Comparison of ENCODE assay signal across 8 mouse cellular contexts in genomic region chr11:93995720-93996305, GRCm38 (mm10). TPM values are rescaled to one million over a fixed set of nuclear protein-coding genes. Genes with fewer than 3 reads are reported as not detected.
DNase-seq lines count a peak whose midpoint lies in the region; ATAC-seq and TF ChIP-seq lines count a peak whose summit lies in the region.

Gene Spag9, plus strand, starts transcription at chr11:93996091.

- peak within 1 kb of the TSS; percentile 90 for H3K27ac ChIP-seq in ES-Bruce4 (ENCODE audit: insufficient read depth, low read length)
- H3K27ac ChIP-seq in forebrain, embryonic 13.5 days: peak within 1 kb of the TSS; percentile 93
- peak within 1 kb of the TSS; percentile 99 for H3K27ac ChIP-seq in liver, postnatal 0 days (ENCODE audit: low read depth)
- H3K27ac ChIP-seq in neural tube, embryonic 14.5 days (ENCODE audit: low read depth, low read length): peak within 1 kb of the TSS; percentile 95

- peak within 1 kb of the TSS; percentile 99 for H3K4me2 ChIP-seq in forebrain, embryonic 13.5 days
- peak within 1 kb of the TSS; percentile 94 for H3K4me2 ChIP-seq in liver, postnatal 0 days (ENCODE audit: low read depth, low read length)
- H3K4me2 ChIP-seq in neural tube, embryonic 14.5 days (ENCODE audit: low read depth, low read length): peak within 1 kb of the TSS; percentile 96

- H3K4me1 ChIP-seq in ES-Bruce4 (ENCODE audit: control insufficient read depth, insufficient read depth, low read length): peaks cover 2% of the 10 kb centered on the region
- peaks cover 38% of the 10 kb centered on the region for H3K4me1 ChIP-seq in forebrain, embryonic 13.5 days
- peaks cover 24% of the 10 kb centered on the region for H3K4me1 ChIP-seq in liver, postnatal 0 days (ENCODE audit: insufficient read depth)
- H3K4me1 ChIP-seq in neural tube, embryonic 14.5 days (ENCODE audit: control insufficient read depth, insufficient read depth, low read length): peaks cover 21% of the 10 kb centered on the region

- intact Hi-C loops in heart, postnatal 10 days (cut with DNase I): loop anchor here (1.0 to 5.0 kb wide), 3 partner anchors 28 to 109 kb away; partner anchors contain the start of genes Gm20390, Mbtd1, Nme1 and Utp18

- no peaks in the 10 kb centered on the region for H3K36me3 ChIP-seq in ES-Bruce4 (ENCODE audit: control insufficient read depth, insufficient read depth, low read length, poor library complexity, severe bottlenecking)
- no peaks in the 10 kb centered on the region for H3K36me3 ChIP-seq in forebrain, embryonic 13.5 days (ENCODE audit: poor library complexity, severe bottlenecking)
- no peaks in the 10 kb centered on the region for H3K36me3 ChIP-seq in liver, postnatal 0 days (replicated peaks; ENCODE audit: insufficient read depth, low read length)
- H3K36me3 ChIP-seq in neural tube, embryonic 14.5 days (ENCODE audit: control insufficient read depth, insufficient read depth, low read length): no peaks in the 10 kb centered on the region

- peak; percentile 88 for ATAC-seq in cerebellum, adult (ENCODE audit: insufficient number of reproducible peaks, low FRiP score, low TSS enrichment)
- peak; percentile 94 for ATAC-seq in forebrain, embryonic 13.5 days
- ATAC-seq in liver, postnatal 0 days: peak; percentile 91
- ATAC-seq in neural tube, embryonic 14.5 days (ENCODE audit: low read depth): peak; percentile 92

- peak; percentile 20 for TF ChIP-seq POLR2A in ES-Bruce4 (IDR thresholded peaks at IDR 0.05; ENCODE audit: insufficient read depth, low read length)

- no peak for TF ChIP-seq CTCF in ES-Bruce4 (IDR thresholded peaks at IDR 0.05; ENCODE audit: low read depth, low read length)
- TF ChIP-seq CTCF in liver, postnatal 0 days (IDR thresholded peaks at IDR 0.05; ENCODE audit: low read depth): no peak

- under 1% methylated on average over 56 of the region's 70 CpGs for WGBS in forebrain, embryonic 13.5 days
- under 1% methylated on average over 56 of the region's 70 CpGs for WGBS in large intestine, adult 2 months
- WGBS in liver, postnatal 0 days (ENCODE audit: insufficient replicate concordance): under 1% methylated on average over 36 of the region's 70 CpGs
- WGBS in neural tube, embryonic 14.5 days: under 1% methylated on average over 49 of the region's 70 CpGs

- DNase-seq in heart, postnatal 10 days: peak; percentile 94 to 96
- DNase-seq in large intestine, adult 2 months (ENCODE audit: low read depth, low spot score): peak; percentile 73
- DNase-seq in liver, postnatal 0 days: peak; percentile 97
- DNase-seq in testis, postnatal 10 days (ENCODE audit: low spot score): peak; percentile 96

- no peak for TF ChIP-seq EP300 in ES-Bruce4 (IDR thresholded peaks at IDR 0.05; ENCODE audit: insufficient read depth, low read depth, low read length)
- no peak for TF ChIP-seq EP300 in liver, postnatal 0 days (IDR thresholded peaks at IDR 0.05; ENCODE audit: low read depth)

- no peaks in the 10 kb centered on the region for H3K9me3 ChIP-seq in ES-Bruce4 (replicated peaks; ENCODE audit: control insufficient read depth, insufficient read depth, low read length, poor library complexity, severe bottlenecking)
- no peaks in the 10 kb centered on the region for H3K9me3 ChIP-seq in forebrain, embryonic 13.5 days (replicated peaks)
- H3K9me3 ChIP-seq in liver, postnatal 0 days (ENCODE audit: low read length): no peaks in the 10 kb centered on the region
- H3K9me3 ChIP-seq in neural tube, embryonic 14.5 days (ENCODE audit: control insufficient read depth, low read length): no peaks in the 10 kb centered on the region

- H3K4me3 ChIP-seq in ES-Bruce4 (ENCODE audit: low read depth, low read length): peak within 1 kb of the TSS; percentile 99
- peak within 1 kb of the TSS; percentile 88 for H3K4me3 ChIP-seq in forebrain, embryonic 13.5 days
- peak within 1 kb of the TSS; percentile 96 for H3K4me3 ChIP-seq in liver, postnatal 0 days (ENCODE audit: low read depth, low read length)
- peak within 1 kb of the TSS; percentile 90 for H3K4me3 ChIP-seq in neural tube, embryonic 14.5 days (ENCODE audit: low read depth, low read length)

- H3K27me3 ChIP-seq in ES-Bruce4 (ENCODE audit: control insufficient read depth, insufficient read depth, low read length, poor library complexity, severe bottlenecking): no peaks in the 10 kb centered on the region
- no peaks in the 10 kb centered on the region for H3K27me3 ChIP-seq in forebrain, embryonic 13.5 days
- no peaks in the 10 kb centered on the region for H3K27me3 ChIP-seq in liver, postnatal 0 days (ENCODE audit: insufficient read depth, low read length)
- H3K27me3 ChIP-seq in neural tube, embryonic 14.5 days (ENCODE audit: control insufficient read depth, insufficient read depth, low read length): peaks cover 2% of the 10 kb centered on the region; the same call in 1 of the 2 replicates

- H3K9ac ChIP-seq in ES-Bruce4 (ENCODE audit: low read depth, poor library complexity, severe bottlenecking): peak within 1 kb of the TSS; percentile 92
- H3K9ac ChIP-seq in forebrain, embryonic 13.5 days: peak within 1 kb of the TSS; percentile 83
- H3K9ac ChIP-seq in liver, postnatal 0 days (replicated peaks): peak within 1 kb of the TSS; percentile 98
- peak within 1 kb of the TSS; percentile 94 for H3K9ac ChIP-seq in neural tube, embryonic 14.5 days (replicated peaks; ENCODE audit: low read depth, low read length)

RNA-seq across cellular contexts. Expression of gene Spag9, which starts in this region (rescaled TPM):
- 42.5 and 45.7 TPM in 2 replicates for polyA plus RNA-seq in ES-Bruce4 (2011; ENCODE audit: insufficient read depth, insufficient read length, low read depth, missing spikeins)
- polyA plus RNA-seq in forebrain, embryonic 13.5 days (2015; fragmentation: Nextera tagmentation; extraction: Ambion mirVana): 89.3 and 93.1 TPM in 2 replicates
- 100 to 1,000 TPM; 165 TPM for total RNA-seq in heart, postnatal 10 days (2021)
- 5.2 and 11.0 TPM in 2 replicates for polyA plus RNA-seq in large intestine, adult 2 months (2012; rRNA removed)
- 21.3 and 22.8 TPM in 2 replicates for polyA plus RNA-seq in liver, postnatal 0 days (2015; fragmentation: Nextera tagmentation; extraction: Ambion mirVana)
- polyA plus RNA-seq in neural tube, embryonic 14.5 days (2014; fragmentation: Nextera tagmentation; extraction: Ambion mirVana): 126 and 129 TPM in 2 replicates

Comparison
In these comparisons a context has a peak if more than half of its experiments do, and no peak if none do; other contexts are left out.
1. Peak in every context shown above with its lines: DNase-seq, ATAC-seq, H3K4me3 ChIP-seq and H3K27ac ChIP-seq.